Mouse (Mus musculus): ENCODE measurements around the gene Ric8b. TPM values are rescaled to one million over a fixed set of nuclear protein-coding genes. Genes with fewer than 3 reads are reported as not detected.

The Ric8b gene
- total RNA-seq, 2 experiments from 2014 or later = 3.3 to 5.2 TPM

GRCm38 (mm10) chr10:84908006-84908405 is 9.4 kb upstream of the Ric8b start:
- ATAC-seq (replicated peaks; ENCODE audit: low FRiP score, poor library complexity, severe bottlenecking) = no peak

DNA sequence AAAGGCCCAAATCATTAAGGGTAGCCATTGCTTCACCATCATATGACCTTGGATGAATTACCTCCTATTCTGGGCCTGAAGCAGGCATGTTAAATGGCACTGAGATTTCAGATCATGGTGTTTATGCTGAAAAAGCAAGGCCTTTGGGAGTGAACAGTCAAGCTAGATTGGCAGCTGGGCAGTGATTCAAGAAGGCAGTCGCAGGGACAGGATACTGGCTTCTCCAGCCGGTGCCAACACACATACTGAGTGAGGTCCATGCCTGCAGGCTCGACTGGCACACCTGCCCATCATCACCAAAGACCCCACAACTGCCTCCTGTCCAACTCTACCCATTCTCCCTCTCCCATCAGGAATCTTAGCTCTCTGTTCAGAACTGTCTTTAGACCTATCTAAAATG is 8.9 kb upstream of the Ric8b start:
- no peak; the same call in 1 of the 2 replicates for ATAC-seq (replicated peaks; ENCODE audit: low FRiP score, poor library complexity, severe bottlenecking)

DNA sequence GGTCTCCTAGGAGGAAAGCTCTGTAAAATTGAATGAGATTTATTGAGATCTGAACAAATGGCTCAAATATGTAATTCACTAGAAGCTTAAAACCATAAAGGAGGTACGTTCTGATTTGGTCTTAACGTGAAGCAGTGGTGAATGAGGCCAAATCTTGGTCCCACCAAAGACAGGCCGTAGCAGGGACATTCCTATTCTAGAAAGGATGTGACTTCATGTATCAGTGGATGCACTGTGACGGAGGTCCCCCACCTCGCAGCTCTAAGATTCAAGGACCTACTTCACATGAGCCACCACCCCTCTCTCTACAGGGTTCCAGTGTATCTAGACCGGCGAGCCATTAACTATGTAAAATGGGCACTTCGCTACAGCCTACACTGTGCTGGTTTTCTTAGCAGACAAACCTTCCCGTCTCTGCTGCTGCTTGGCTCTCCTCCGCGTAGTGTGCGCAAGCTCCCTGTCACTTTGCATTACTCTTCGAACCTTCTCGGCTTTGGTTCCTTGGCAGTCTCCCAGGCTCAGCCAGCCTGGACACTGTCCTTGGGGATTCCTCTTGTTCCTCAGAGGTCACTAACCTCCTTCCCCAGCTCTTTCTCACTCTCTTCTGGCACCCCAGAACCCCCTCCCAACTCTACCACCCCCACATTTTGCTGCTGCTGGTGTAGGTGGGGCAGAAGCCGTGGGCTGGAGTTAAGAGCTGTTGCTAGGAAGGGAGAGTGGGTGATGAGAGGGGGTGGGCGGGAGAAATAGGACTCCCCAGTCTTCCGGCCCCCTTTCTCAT is 8.2 kb upstream of the Ric8b start:
- ATAC-seq (replicated peaks; ENCODE audit: low FRiP score, poor library complexity, severe bottlenecking) = no peak

GRCm38 (mm10) chr10:84910194-84910593 is 7.2 kb upstream of the Ric8b start:
- no peak for ATAC-seq (replicated peaks; ENCODE audit: low FRiP score, poor library complexity, severe bottlenecking)

DNA sequence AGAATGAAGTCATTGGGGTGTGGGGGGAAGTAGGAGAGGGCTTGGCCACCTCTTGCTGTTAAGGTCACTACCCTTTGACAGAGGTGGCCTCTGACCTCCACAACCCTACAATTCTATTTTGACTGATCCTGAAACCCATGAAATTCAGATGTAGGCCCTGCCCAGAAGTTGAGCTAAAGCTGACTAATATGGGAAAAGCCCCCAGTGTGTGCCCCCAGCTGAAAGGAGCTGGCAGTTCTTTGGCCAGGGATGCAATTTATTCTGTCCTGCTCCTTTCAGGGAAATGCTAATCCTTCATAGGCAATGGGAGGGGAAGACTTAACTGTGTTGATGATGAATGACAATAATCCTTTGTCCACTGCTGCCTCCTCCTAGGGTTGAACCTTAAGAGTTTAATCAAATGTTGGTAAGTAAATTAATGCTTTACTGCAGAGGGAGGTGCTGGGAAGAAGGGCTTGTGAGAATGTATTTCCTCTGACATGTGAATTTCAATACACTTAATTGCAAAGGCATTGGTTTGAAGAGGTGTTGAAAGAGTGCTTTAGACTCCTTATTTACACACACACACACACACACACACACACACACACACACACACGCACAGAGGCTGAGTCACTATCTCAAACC is 6.5 kb upstream of the Ric8b start:
- no peak for ATAC-seq (replicated peaks; ENCODE audit: low FRiP score, poor library complexity, severe bottlenecking)

GRCm38 (mm10) chr10:84913148-84913547 is 4.3 kb upstream of the Ric8b start:
- ATAC-seq (replicated peaks; ENCODE audit: low FRiP score, poor library complexity, severe bottlenecking) = no peak

- no peak for ATAC-seq (replicated peaks; ENCODE audit: low FRiP score, poor library complexity, severe bottlenecking)
Measured at GRCm38 (mm10) chr10:84915476-84915875, 1.9 kb upstream of the Ric8b start.

- ATAC-seq (replicated peaks; ENCODE audit: low FRiP score, poor library complexity, severe bottlenecking) = no peak
Measured at GRCm38 (mm10) chr10:84917731-84918095, 297 bp downstream of the Ric8b start.

DNA sequence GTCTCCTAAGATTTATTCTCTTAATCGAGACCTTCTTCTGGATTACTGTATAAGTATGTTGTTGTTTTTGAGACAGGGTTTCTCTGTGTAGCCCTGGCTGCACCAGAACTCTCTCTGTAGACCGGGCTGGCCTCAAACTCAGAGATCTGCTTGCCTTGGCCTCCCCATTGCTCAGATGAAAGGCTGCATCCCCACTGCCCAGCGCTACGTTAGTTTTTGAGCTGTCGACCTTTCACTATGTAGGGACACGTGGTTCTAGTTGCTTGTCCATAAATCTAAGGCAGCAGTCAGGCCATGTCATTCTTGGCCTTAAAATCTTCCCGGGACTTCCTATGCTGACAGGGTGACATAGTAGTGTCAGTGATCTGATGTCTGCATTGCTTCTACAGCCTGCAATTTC is 8.9 kb downstream of the Ric8b start:
- no peak for ATAC-seq (replicated peaks; ENCODE audit: low FRiP score, poor library complexity, severe bottlenecking)

GRCm38 (mm10) chr10:84926885-84927284 is 9.5 kb downstream of the Ric8b start:
- ATAC-seq (replicated peaks; ENCODE audit: low FRiP score, poor library complexity, severe bottlenecking) = no peak

DNA sequence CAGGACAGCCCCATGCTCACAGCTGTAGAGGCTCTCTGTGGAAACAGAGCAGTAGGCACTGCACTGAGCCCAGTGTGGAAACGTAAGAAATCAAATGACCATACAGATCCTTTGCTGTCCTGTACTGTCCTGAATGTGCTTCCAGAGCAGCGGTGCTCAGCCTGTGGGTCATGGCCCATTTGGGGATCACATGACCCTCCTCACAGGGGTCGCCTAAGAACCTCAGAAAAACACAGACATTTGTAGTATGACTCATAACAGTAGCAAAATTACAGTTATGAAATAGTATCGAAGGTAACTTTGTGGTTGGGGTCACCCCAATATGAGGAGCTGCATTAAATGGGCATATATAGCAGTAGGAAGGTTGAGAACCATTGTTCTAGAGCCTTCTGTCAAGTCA is 11.0 kb downstream of the Ric8b start:
- no peak for ATAC-seq (replicated peaks; ENCODE audit: low FRiP score, poor library complexity, severe bottlenecking)

- no peak for ATAC-seq (replicated peaks; ENCODE audit: low FRiP score, poor library complexity, severe bottlenecking)
Measured at GRCm38 (mm10) chr10:84935553-84936209, 18.3 kb downstream of the Ric8b start.

DNA sequence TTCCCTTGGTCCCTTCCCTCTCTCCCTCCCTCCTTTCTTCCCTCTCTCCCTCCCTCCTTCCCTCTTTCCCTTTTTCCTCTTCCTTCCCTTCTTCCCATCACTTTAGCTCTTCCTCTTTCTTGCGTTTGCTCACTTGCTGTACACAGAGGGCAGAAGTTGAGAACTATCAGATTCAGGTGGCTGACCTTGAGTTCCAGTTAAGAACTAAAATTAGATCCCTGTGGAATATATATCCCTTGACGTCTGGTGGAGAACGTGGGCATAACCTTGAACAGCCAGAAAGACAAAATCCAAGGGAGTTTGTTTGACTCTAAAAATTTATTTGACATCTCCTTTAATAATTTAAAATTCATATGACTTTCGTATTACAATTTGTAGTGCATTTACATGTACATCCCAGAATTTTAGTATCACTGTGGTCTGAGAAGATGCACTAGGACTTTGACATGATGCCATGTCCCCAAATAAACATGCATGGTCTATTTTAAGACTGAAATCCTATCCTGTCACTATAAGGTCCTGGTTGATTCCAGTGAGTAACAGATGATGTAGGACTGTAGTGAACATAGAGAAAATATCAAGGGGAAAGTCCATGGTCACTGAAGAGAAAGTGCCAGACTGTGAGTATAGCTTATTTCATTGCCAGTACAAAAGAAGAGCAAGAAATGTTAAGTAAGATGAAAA is 19.6 kb downstream of the Ric8b start:
- ATAC-seq (replicated peaks; ENCODE audit: low FRiP score, poor library complexity, severe bottlenecking) = no peak

DNA sequence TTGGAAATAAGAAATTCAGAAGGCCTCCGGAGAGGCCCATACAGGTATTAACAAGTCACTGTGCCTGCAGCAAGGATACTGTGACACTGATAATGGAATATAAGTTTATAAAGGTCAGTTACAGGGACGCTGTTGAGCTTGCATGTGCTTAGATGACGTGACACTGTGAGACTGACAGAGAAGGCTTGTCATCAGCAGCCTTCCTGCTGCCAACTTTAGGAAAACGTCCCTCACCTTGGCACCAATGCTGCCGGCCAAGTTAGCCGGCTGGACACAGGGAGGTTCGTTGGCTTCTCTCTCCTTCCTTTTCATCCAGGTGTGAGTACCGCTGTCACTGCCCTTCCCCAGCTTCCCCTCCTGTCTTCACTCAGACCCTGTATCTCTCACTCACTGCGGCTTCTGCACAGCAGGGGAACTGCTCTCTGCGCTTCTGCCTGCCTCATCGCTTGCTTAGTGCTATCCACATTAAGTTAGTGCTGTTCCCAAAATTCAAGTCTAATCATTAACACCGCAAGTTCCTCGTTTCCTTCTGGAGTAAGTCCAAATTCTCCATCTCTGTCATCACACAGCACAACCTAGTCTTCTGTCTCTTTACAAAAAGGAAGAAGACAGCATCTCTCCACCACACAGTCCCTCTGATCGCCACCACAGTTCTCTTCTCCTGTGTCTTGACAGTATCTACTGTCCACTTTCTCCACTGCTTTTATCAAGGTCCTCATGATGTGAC is 20.8 kb downstream of the Ric8b start:
- no peak for ATAC-seq (replicated peaks; ENCODE audit: low FRiP score, poor library complexity, severe bottlenecking)

- no peak for ATAC-seq (replicated peaks; ENCODE audit: low FRiP score, poor library complexity, severe bottlenecking)
Measured at GRCm38 (mm10) chr10:84938886-84939285, 21.5 kb downstream of the Ric8b start.

DNA sequence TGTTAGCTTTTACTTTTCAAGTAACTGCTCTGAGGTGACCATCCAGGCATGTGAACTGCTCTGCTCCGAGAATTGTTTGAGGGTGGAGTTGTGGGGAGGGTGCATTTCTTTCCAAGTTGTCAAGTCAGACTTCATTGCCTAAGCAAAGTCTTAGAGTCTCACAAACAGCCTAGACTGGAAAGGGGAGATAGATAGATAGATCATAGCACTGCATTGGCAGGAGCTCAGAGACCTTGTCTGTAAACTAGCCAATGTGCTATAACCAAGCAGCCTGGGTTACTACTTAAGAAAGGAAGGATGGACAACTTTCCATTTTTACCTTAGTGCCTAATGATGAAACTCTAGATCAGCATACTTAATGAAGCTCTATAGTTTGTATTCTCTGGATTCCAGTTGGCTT is 22.9 kb downstream of the Ric8b start:
- ATAC-seq (replicated peaks; ENCODE audit: low FRiP score, poor library complexity, severe bottlenecking) = no peak

GRCm38 (mm10) chr10:84945692-84946091 is 28.3 kb downstream of the Ric8b start:
- no peak for ATAC-seq (replicated peaks; ENCODE audit: low FRiP score, poor library complexity, severe bottlenecking)

DNA sequence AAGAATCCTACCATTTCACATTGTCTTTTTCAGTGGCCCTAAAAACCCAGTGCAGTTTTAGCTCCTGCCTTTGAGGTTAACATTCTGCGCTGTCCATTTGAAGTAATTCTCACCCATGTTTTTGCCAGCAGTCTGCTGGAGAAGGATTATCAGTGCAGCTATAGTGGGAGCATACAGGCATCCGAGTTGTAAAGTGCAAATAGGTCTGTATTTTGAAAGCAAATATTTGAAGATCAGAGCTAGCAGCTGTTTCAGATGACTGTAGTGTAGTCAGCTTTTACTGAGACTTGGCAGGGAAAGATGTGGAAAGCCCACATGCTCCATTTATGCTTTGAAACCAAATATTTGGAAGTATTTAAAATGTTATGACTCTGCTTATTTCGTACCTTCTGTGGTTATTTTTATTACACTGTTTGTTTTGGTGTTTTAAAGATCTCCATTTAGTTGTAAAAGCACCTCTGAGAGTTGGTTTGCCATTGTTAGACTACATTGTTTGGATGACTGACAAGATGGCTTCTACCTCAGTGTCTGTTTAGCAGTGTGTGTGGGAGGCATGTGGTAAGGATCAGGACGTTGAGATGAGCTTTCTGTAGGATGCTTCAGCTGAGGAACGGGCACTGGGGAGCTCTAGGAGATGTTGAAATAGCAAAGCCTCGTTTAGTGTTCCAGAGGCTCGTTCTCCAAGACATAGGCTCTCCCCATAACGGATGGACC is 31.7 kb downstream of the Ric8b start:
- ATAC-seq (replicated peaks; ENCODE audit: low FRiP score, poor library complexity, severe bottlenecking) = no peak

GRCm38 (mm10) chr10:84949684-84950010 is 32.2 kb downstream of the Ric8b start:
- no peak for ATAC-seq (replicated peaks; ENCODE audit: low FRiP score, poor library complexity, severe bottlenecking)
